Mouse (Mus musculus): ENCODE results near the gene Slc16a10. TPM values are rescaled to one million over a fixed set of nuclear protein-coding genes. Genes with fewer than 3 reads are reported as not detected.

The Slc16a10 gene
- polyA plus RNA-seq, 1 experiment from 2014 or later, result 93.9 TPM

GRCm38 (mm10) chr10:40102986-40103385, 39.1 kb downstream of the Slc16a10 start:
- no peak overlapping the region for H3K9ac ChIP-seq
- no peaks in the 10 kb centered on the region for H3K27me3 ChIP-seq (replicated peaks)
- H3K36me3 ChIP-seq, result peaks cover 14% of the 10 kb centered on the region
- H3K4me2 ChIP-seq, result no peak overlapping the region
- H3K27ac ChIP-seq, result no peak overlapping the region
- H3K4me1 ChIP-seq, result peaks cover 53% of the 10 kb centered on the region
- no peak overlapping the region for H3K4me3 ChIP-seq
- WGBS (ENCODE audit: insufficient replicate concordance), result 52% methylated on average over 8 of the region's 8 CpGs
- ATAC-seq, result peak; percentile 20; the same call in 1 of the 2 replicates
- no peaks in the 10 kb centered on the region for H3K9me3 ChIP-seq (replicated peaks)

GRCm38 (mm10) chr10:40102166-40102565, 39.9 kb downstream of the Slc16a10 start:
- no peak for ATAC-seq
- no peak overlapping the region for H3K4me2 ChIP-seq
- peaks cover 20% of the 10 kb centered on the region for H3K36me3 ChIP-seq
- H3K4me1 ChIP-seq, result peaks cover 45% of the 10 kb centered on the region
- 83% methylated on average over 3 of the region's 3 CpGs for WGBS (ENCODE audit: insufficient replicate concordance)
- H3K27me3 ChIP-seq (replicated peaks), result no peaks in the 10 kb centered on the region
- H3K4me3 ChIP-seq, result no peak overlapping the region
- no peaks in the 10 kb centered on the region for H3K9me3 ChIP-seq (replicated peaks)
- H3K27ac ChIP-seq, result no peak overlapping the region
- H3K9ac ChIP-seq, result no peak overlapping the region

DNA sequence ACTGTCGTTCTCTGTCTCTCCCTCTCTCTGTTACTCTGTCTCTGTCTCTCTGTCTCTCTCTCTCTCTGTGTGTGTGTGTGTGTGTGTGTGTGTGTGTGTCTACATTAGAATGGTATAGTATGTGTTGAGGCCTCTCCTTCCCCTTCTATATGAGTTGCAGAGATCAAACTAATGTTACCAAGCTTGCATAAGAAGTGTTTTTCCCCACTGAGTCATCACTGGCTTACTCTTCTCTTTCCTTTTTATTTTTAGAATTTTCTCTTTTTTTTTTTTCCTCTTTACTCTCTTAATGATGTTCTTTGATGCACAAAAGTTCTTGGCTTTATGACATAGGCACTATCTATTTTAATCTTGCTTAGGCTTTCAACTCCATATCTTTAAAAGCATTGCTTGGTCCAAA, 43.6 kb downstream of the Slc16a10 start:
- Histone ChIP-seq H3K36me3 (peaks cover 29% of the 10 kb centered on the region), H3K9me3 (replicated peaks) (no peaks in the 10 kb centered on the region)
- WGBS (ENCODE audit: insufficient replicate concordance), result 74% methylated on average over 1 of the region's 1 CpGs

DNA sequence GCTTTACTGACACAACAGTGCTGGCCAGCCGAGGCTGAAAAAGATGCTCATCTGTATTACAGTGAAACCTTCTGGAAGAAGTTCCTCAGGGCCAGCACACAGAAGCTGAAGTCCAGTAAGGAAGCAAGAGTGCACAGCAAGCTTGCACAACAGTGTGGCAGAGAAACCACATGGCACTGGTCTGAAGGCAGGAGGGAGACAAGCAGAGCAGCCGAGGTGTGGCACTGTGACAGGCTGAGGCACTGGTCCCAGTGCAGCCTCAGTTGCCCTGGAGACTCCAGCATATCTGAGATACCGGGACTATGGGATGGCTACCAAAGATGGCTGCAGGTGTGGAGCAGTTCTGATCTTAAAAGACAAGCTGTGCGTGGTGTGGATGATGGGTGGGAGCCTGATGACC, 44.5 kb downstream of the Slc16a10 start:
- Histone ChIP-seq H3K27ac (no peak overlapping the region), H3K36me3 (peaks cover 34% of the 10 kb centered on the region), H3K4me2 (no peak overlapping the region), H3K9me3 (replicated peaks) (peaks cover 5% of the 10 kb centered on the region), H3K27me3 (replicated peaks) (no peaks in the 10 kb centered on the region), H3K4me1 (peaks cover 14% of the 10 kb centered on the region; the same call in 1 of the 2 replicates), H3K9ac (no peak overlapping the region), H3K4me3 (no peak overlapping the region)
- 61% methylated on average over 4 of the region's 4 CpGs for WGBS (ENCODE audit: insufficient replicate concordance)
- peak; percentile 54; the same call in 1 of the 2 replicates for ATAC-seq

More for the DNA sequence above, 43.6 kb downstream of the Slc16a10 start:
- H3K4me1 ChIP-seq, result peaks cover 22% of the 10 kb centered on the region
- no peak overlapping the region for H3K9ac ChIP-seq
- H3K4me3 ChIP-seq, result no peak overlapping the region
- no peaks in the 10 kb centered on the region for H3K27me3 ChIP-seq (replicated peaks)
- ATAC-seq, result no peak
- no peak overlapping the region for H3K4me2 ChIP-seq
- H3K27ac ChIP-seq, result no peak overlapping the region

GRCm38 (mm10) chr10:40094752-40095151, 47.3 kb downstream of the Slc16a10 start:
- Histone ChIP-seq H3K4me1 (peaks cover 33% of the 10 kb centered on the region; the same call in 1 of the 2 replicates), H3K36me3 (peaks cover 36% of the 10 kb centered on the region), H3K9me3 (replicated peaks) (peaks cover 5% of the 10 kb centered on the region), H3K4me3 (no peak overlapping the region), H3K9ac (no peak overlapping the region), H3K27me3 (replicated peaks) (no peaks in the 10 kb centered on the region), H3K4me2 (no peak overlapping the region), H3K27ac (no peak overlapping the region)
- ATAC-seq, result no peak
- 96% methylated on average over 2 of the region's 2 CpGs for WGBS (ENCODE audit: insufficient replicate concordance)

- H3K4me2 ChIP-seq, result no peak overlapping the region
- H3K4me3 ChIP-seq, result no peak overlapping the region
- ATAC-seq, result no peak
- peaks cover 28% of the 10 kb centered on the region; the same call in 1 of the 2 replicates for H3K4me1 ChIP-seq
- no peak overlapping the region for H3K27ac ChIP-seq
- no peaks in the 10 kb centered on the region for H3K27me3 ChIP-seq (replicated peaks)
- no peak overlapping the region for H3K9ac ChIP-seq
- peaks cover 5% of the 10 kb centered on the region for H3K9me3 ChIP-seq (replicated peaks)
- H3K36me3 ChIP-seq, result peaks cover 28% of the 10 kb centered on the region
These were observed 48.5 kb downstream of the Slc16a10 start for GRCm38 (mm10) chr10:40093526-40093925.

- H3K4me2 ChIP-seq, result no peak overlapping the region
- peaks cover 28% of the 10 kb centered on the region; the same call in 1 of the 2 replicates for H3K4me1 ChIP-seq
- H3K9ac ChIP-seq, result no peak overlapping the region
- no peak for ATAC-seq
- WGBS (ENCODE audit: insufficient replicate concordance), result 83% methylated on average over 2 of the region's 2 CpGs
- H3K36me3 ChIP-seq, result peaks cover 22% of the 10 kb centered on the region
- no peak overlapping the region for H3K27ac ChIP-seq
- peaks cover 5% of the 10 kb centered on the region for H3K9me3 ChIP-seq (replicated peaks)
- H3K27me3 ChIP-seq (replicated peaks), result no peaks in the 10 kb centered on the region
- no peak overlapping the region for H3K4me3 ChIP-seq
These were observed 50.6 kb downstream of the Slc16a10 start for GRCm38 (mm10) chr10:40091455-40091854.

DNA sequence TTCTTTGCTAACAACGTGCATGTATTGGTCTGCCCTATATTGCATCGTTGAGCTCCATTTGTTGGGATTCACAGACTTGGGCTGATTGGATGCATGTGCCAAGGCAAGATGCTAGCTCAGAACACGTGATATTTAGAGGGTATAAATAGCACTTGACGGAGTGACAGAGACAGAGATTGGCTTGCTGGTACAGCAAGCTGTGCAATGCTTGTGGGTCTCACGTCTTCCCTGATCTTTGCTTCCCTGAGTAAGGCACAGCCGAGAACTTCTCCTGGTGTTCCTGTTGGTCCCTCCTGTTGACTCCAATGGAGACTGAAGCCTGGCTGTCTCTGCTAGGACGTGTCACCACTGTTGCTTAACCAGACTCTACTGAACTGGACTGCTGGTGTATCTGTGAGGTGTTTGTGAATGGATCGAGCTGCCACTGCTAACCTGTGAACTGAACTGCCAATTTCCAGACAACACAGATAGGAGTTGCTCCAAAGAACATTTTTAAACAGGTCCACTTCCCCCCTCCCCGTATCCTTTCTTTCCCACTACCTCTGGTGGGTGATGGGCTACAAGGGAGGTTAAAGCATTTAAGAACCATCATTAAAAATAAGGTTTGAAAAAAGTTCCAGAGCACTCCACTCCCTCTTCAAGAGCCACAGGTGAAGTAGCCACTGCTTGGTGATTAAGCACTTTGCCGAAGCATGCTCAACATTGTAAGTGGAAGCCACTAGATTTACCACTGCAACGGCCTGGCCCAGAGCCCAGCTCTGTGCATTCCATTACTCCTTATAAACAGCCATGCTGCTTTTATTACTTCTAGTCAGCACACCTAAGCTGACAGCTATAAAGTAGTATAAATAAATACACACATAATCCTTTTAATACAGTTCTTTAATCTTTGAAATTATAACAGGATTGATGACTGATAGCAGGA, 51.3 kb downstream of the Slc16a10 start:
- 71% methylated on average over 11 of the region's 11 CpGs for WGBS (ENCODE audit: insufficient replicate concordance)
- H3K4me3 ChIP-seq, result no peak overlapping the region
- peaks cover 5% of the 10 kb centered on the region for H3K9me3 ChIP-seq (replicated peaks)
- no peak overlapping the region for H3K9ac ChIP-seq
- peaks cover 22% of the 10 kb centered on the region for H3K4me1 ChIP-seq
- H3K27me3 ChIP-seq (replicated peaks), result no peaks in the 10 kb centered on the region
- H3K4me2 ChIP-seq, result no peak overlapping the region
- ATAC-seq, result no peak
- peaks cover 27% of the 10 kb centered on the region for H3K36me3 ChIP-seq
- no peak overlapping the region for H3K27ac ChIP-seq

GRCm38 (mm10) chr10:40084332-40085093, 57.5 kb downstream of the Slc16a10 start:
- H3K36me3 ChIP-seq, result peaks cover 22% of the 10 kb centered on the region
- no peak overlapping the region for H3K4me3 ChIP-seq
- no peaks in the 10 kb centered on the region for H3K9me3 ChIP-seq (replicated peaks)
- ATAC-seq, result peak; percentile 42; the same call in 1 of the 2 replicates
- no peaks in the 10 kb centered on the region for H3K27me3 ChIP-seq (replicated peaks)
- no peak overlapping the region for H3K27ac ChIP-seq
- no peak overlapping the region for H3K9ac ChIP-seq
- H3K4me1 ChIP-seq, result peaks cover 13% of the 10 kb centered on the region
- no peak overlapping the region for H3K4me2 ChIP-seq
- 85% methylated on average over 12 of the region's 12 CpGs for WGBS (ENCODE audit: insufficient replicate concordance)

- H3K27me3 ChIP-seq (replicated peaks), result no peaks in the 10 kb centered on the region
- H3K4me3 ChIP-seq, result no peak overlapping the region
- ATAC-seq, result no peak
- no peak overlapping the region for H3K27ac ChIP-seq
- no peaks in the 10 kb centered on the region for H3K9me3 ChIP-seq (replicated peaks)
- H3K9ac ChIP-seq, result no peak overlapping the region
- no peak overlapping the region for H3K4me2 ChIP-seq
- 83% methylated on average over 4 of the region's 4 CpGs for WGBS (ENCODE audit: insufficient replicate concordance)
- H3K36me3 ChIP-seq, result peaks cover 32% of the 10 kb centered on the region
- H3K4me1 ChIP-seq, result peaks cover 16% of the 10 kb centered on the region
These were observed 58.5 kb downstream of the Slc16a10 start for GRCm38 (mm10) chr10:40083556-40083955.

- WGBS (ENCODE audit: insufficient replicate concordance), result 84% methylated on average over 7 of the region's 7 CpGs
- ATAC-seq, result no peak
- peaks cover 38% of the 10 kb centered on the region for H3K36me3 ChIP-seq
These were observed 59.4 kb downstream of the Slc16a10 start for GRCm38 (mm10) chr10:40082668-40083067.

DNA sequence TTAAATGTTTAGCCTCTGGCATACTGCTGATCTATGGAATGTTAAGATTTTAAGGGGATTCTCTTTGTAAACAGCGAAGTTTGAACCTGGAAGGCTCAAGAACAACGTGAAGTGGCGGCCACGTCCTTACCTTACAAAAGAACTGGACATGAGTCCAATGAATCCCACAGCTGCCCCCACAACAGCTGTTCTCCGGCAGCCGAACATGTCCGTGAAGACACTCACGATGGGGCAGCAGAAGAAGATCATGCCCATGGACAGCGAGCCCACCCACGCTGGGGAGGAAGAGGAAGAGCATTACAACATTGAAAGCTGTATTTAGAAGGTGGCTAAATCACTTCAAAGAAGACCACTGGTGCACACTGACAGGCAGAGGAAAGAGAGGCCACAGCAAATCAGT, 61.5 kb downstream of the Slc16a10 start:
- 72% methylated on average over 10 of the region's 10 CpGs for WGBS (ENCODE audit: insufficient replicate concordance)
- Histone ChIP-seq H3K36me3 (peaks cover 49% of the 10 kb centered on the region), H3K9ac (no peak overlapping the region), H3K9me3 (replicated peaks) (no peaks in the 10 kb centered on the region), H3K4me1 (peaks cover 24% of the 10 kb centered on the region; the same call in 1 of the 2 replicates), H3K4me2 (no peak overlapping the region), H3K27ac (no peak overlapping the region), H3K4me3 (no peak overlapping the region), H3K27me3 (replicated peaks) (no peaks in the 10 kb centered on the region)
- no peak for ATAC-seq

More at GRCm38 (mm10) chr10:40082668-40083067, 59.4 kb downstream of the Slc16a10 start:
- Histone ChIP-seq H3K4me2 (no peak overlapping the region), H3K4me3 (no peak overlapping the region), H3K27me3 (replicated peaks) (no peaks in the 10 kb centered on the region), H3K4me1 (peaks cover 16% of the 10 kb centered on the region), H3K27ac (no peak overlapping the region), H3K9me3 (replicated peaks) (no peaks in the 10 kb centered on the region), H3K9ac (no peak overlapping the region)

Measured in liver, embryonic 12.5 days (tissue).